Mouse (Mus musculus) T-cell, adult 2 months (primary cell): Measurements from ENCODE around the gene Acbd4.
A peak's percentile ranks its signal among the peaks of the same experiment; 100 is the strongest.

Source experiments
- DNase-seq: peaks from one replicate; pipeline ENCODE4 v3.0.0; 2022; ENCODE audit warnings: low spot score

Gene Acbd4

DNA sequence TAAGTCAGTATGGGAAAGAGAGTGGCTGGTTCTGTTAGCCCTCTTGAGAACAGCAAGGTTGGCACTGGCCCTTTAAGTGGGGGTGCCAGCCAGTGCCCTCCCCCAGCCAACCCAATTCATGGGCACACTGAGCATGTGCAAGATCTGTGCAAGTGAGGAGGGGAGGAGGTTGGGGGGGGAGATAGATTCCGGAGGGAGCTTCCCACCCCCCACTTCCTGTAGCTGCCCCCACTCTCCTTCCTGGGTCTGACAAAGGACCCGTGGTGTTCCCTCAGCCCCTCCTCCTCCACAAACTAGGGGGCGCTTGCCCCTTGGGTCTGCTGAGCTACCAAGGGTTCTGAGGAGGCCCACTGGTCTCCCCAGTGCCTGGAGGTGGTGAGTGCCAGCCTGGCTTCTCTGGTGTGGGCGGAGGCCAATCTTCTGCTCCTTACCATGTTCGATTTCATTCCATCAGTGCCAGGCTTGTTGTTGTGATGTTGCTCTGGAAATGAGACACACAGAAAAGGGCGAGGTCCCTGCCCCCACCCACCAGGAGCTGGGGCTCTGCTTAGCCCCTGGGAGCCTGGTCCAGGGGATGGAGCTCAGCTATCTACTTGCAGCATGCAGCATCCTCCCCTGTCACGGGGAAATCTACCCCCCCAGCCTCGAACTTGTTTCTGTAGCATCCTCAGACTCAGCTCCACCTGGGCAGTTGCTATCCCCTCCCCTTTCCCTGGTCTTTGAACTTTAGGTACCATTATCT lies 41.1 kb downstream of the Acbd4 start:
- DNase-seq: peak; percentile 70

DNA sequence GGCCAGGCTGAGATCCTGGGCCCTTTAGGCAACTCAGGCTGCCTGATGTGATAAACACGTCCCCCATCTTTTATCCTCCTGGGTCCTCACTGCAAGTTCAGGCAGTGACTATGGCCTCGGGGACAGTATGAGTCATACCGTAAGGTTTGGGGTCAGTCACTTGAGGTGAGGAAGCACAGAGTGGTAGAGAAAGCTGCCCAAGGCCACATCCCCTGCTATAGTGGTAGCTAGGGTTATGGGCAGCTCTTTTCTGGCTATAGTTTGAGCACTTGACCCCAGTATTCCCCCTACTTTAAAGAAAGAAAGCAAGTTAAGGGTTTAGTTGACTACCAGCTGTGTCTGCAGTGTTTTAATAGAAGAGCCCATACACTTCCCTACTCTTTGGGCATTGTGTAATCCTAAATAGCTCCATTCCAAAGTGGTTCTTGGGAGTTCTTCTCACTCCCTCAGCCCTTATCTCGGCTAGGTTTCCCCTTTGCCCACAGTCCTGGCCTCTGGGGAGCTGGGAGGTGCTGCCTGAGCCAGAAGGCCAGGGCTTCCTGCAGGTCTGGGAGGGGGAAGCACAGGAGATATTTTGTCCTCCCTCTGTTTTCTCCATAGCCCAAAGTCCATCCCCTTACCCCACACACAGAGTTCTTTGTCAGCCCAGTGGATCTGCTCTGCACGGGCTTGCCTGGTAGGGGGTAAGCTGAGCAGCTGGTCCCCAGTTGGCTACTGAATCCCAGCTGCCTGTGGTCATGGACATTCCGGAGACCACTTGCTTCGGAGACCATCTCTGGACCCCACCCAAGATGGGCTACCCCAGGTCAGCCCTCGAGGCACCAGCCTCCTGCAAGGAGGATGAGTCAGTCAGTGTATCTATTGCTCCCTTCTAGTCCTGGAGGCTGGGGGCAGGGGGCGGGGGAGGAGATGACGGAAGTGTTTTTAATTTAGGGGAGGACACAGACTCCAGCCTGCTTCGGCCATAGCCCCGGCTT lies 43.1 kb downstream of the Acbd4 start:
- DNase-seq: no peak

- DNase-seq: no peak
Measured at GRCm38 (mm10) chr11:103146386-103146785, 44.9 kb downstream of the Acbd4 start.

DNA sequence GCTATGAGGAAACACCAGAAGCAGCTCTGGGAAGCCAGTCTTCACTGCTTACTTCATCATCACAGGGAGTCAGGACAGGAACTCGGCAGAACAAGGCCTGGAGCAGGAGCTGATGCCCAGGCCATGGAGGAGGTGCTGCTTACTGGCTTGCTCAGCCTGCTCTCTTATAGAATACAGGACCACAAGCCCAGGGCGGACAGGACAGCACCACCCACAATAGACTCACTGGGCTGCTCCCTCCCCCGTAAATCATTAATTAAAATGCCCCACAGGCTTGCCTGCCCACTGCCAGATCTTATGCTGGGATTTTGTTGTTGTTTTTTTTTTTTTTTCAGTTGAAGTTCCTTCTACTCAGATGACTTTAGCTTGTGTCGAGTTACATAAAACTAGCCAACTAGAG lies 46.3 kb downstream of the Acbd4 start:
- no peak for DNase-seq

GRCm38 (mm10) chr11:103149771-103150170 lies 48.3 kb downstream of the Acbd4 start:
- DNase-seq: no peak

GRCm38 (mm10) chr11:103158621-103159478 lies 57.4 kb downstream of the Acbd4 start:
- peak; percentile 92 for DNase-seq

DNA sequence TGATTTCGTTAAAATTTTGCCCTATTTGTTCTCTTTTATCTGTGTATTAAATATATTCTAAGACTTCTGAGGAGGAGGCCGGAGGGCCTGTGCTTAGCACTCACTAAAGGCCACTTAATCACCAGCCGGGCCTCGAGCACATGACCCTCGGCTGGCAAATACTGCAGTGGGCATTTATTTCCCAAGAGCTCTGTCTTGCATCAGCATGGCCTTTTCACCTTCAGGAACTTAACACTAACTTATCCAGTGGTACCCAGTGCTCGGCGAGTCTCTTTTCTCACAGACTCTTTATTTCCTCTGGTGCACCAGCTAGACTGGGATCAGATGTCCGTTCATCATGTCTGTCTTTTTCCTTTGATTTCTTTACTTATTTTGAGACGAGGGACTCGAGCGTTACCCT lies 59.3 kb downstream of the Acbd4 start:
- no peak for DNase-seq

DNA sequence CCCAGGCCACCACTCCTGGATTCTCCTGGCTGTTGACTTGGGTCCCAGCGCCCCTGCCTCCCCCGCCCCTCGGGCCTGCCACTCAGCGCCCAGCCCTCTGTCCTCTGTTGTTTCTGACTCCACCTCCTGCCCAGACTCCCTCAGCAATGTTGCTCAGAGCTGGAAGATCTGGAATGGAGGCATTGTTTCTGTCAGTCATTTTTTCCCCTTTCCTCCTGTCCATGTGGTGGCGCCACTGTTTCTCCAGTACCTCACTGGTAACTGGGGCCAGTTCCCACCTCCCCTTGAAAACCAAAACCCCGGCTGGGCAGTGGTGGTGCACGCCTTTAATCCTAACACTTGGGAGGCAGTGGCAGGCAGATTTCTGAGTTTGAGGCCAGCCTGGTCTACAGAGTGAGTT lies 60.0 kb downstream of the Acbd4 start:
- DNase-seq: no peak
